Mouse (Mus musculus) liver, adult 2 months (tissue): ENCODE results near the gene Map2k3. TPM values are rescaled to one million over a fixed set of nuclear protein-coding genes. Genes with fewer than 3 reads are reported as not detected.
"Not testable (repeated sequence)": the region's sequence is repeated elsewhere in the genome, so short reads cannot be mapped to it uniquely, and the experiment has no call there.

Experiments used
- DNase-seq: peaks from one replicate; pipeline ENCODE4 v3.0.0-alpha.2; 2011; ENCODE audit warnings: low read depth, low spot score; ENCODE audit errors: extremely low read depth
- H3K27ac ChIP-seq: fragments of 200-500 bp; replicated peaks from 2 replicates; pipeline ENCODE4 v1.5.1; 2012; ENCODE audit warnings: low read depth, mild to moderate bottlenecking, control low read depth, inconsistent platforms, low read length; ENCODE audit not compliant: insufficient read depth
- H3K27me3 ChIP-seq: fragments of 200-500 bp; 2 replicates; pipeline ENCODE4 v1.6.1; 2012; ENCODE audit warnings: mild to moderate bottlenecking, moderate library complexity, low read length, inconsistent platforms; ENCODE audit not compliant: control insufficient read depth, insufficient read depth
- H3K36me3 ChIP-seq: fragments of 200-500 bp; 2 replicates; pipeline ENCODE4 v1.6.1; 2012; ENCODE audit warnings: low read length, inconsistent platforms; ENCODE audit not compliant: control insufficient read depth, insufficient read depth
- H3K4me1 ChIP-seq: fragments of 200-500 bp; 2 replicates; pipeline ENCODE4 v1.6.1; 2011; ENCODE audit warnings: low read length; ENCODE audit not compliant: control insufficient read depth, insufficient read depth
- H3K4me3 ChIP-seq: fragments of 200-500 bp; 2 replicates; pipeline ENCODE4 v1.5.1; 2011; ENCODE audit warnings: low read depth, mild to moderate bottlenecking, control low read depth, low read length, moderate library complexity; ENCODE audit not compliant: insufficient read depth
- H3K79me2 ChIP-seq: fragments of 200-500 bp; 2 replicates; pipeline ENCODE4 v1.6.1; 2012; ENCODE audit warnings: inconsistent platforms, mild to moderate bottlenecking, low read length, moderate library complexity; ENCODE audit not compliant: control insufficient read depth, insufficient read depth
- H3K9ac ChIP-seq: fragments of 200-500 bp; 2 replicates; pipeline ENCODE4 v1.6.1; 2012; ENCODE audit warnings: low read depth, mild to moderate bottlenecking, control low read depth, inconsistent platforms, low read length
- CTCF ChIP-seq: fragments of 200-500 bp; IDR thresholded peaks from 2 replicates; pipeline ENCODE4 v1.5.1; 2011; ENCODE audit warnings: low read depth, low read length, control low read depth
- POLR2A ChIP-seq: fragments of 200-500 bp; IDR thresholded peaks from 2 replicates; pipeline ENCODE4 v1.6.1; 2011; ENCODE audit warnings: low read length, control low read depth; ENCODE audit not compliant: insufficient read depth; ENCODE audit errors: extremely low read depth
- WGBS: fragments of 180-500 bp; shearing (Covaris S2); methylation state at CpG from one replicate; pipeline ENCODE4 v1.1.7; 2018; 5-methylcytosine and 5-hydroxymethylcytosine counted together
- polyA plus RNA-seq: library from polyadenylated mRNA; depleted of rRNA; stranded (reverse); fragments of >200 nt; gene quantifications from 2 replicates; pipeline ENCODE4 v1.2.3, GENCODE M21; 2012; rRNA removed
- total RNA-seq: library from RNA; depleted of rRNA; stranded (reverse); fragments of >200 nt; gene quantifications from 2 replicates; pipeline ENCODE4 v1.2.3, GENCODE M21; 2014; rRNA removed

Map2k3 gene
- total RNA-seq: 25.7 and 30.3 TPM in 2 replicates
- polyA plus RNA-seq: 36.9 and 39.7 TPM in 2 replicates

DNA sequence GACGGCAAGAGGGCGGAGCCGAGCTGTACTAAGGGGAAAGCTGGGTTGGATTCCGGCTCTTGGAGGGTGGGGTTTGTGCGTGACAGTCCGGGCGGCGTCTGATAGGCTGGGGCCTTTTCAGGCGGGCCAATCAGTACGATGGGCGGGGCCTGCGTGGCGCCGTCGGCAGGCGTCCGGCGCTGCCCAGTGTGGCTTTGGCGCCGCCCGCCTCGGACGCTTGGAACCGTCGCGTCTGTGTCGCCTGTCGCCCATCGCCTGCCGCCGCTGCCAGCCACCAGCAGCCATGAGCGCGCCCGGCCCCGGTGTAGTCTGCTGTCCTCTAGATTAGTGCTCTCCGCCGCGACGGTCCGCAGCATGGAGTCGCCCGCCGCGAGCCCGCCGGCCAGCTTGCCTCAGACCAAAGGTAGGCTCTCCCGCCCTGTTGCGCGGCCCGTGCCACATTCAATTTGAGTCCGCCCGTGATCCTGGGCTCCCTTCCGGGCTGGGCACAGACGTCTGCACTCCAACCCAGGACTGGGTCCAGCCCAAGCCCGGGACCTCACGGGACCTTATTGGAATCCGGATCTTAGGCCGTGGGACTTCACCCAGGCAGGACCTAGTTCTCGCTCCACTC is at the start of gene Map2k3:
Gene Map2k3 (plus strand): TSS at position 165 of the 613 bp plus-strand sequence.
- peaks cover 30% of the 10 kb centered on the region for H3K4me1 ChIP-seq
- H3K9ac ChIP-seq: peak within 1 kb of the TSS; percentile 92
- H3K27me3 ChIP-seq: no peaks in the 10 kb centered on the region
- peak within 1 kb of the TSS; percentile 83 for H3K4me3 ChIP-seq
- peak; percentile 89 for DNase-seq
- no peaks in the 10 kb centered on the region for H3K36me3 ChIP-seq
- WGBS: under 1% methylated on average over 59 of the region's 59 CpGs
- peak within 1 kb of the TSS; percentile 81 for H3K27ac ChIP-seq
- no peak for TF ChIP-seq CTCF
- peak; percentile 97 for TF ChIP-seq POLR2A
- peaks cover 19% of the 10 kb centered on the region for H3K79me2 ChIP-seq

DNA sequence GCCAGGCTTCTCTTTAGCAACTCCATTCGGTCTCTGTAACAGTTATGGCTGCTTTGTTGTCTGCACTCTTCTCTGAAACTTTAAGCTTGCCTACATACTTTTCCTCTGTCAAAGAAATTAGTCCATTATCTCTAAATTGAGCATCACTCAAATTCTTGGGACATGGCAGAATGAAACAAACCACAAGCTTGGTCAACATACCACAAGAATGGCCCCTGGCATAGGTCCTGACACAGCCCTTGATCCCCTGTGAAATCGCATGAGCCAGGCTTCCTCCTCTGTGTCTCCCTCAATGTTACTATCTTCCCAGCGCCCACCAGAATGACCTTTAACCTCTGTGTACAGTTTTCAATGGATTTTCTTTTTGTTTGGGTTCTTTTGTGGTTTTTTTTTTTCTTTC is 49.4 kb upstream of the Map2k3 start:
- H3K27me3 ChIP-seq: no peaks in the 10 kb centered on the region
- TF ChIP-seq CTCF (no peak), POLR2A (no peak)
- H3K36me3 ChIP-seq: no peaks in the 10 kb centered on the region
- H3K79me2 ChIP-seq: peaks cover 4% of the 10 kb centered on the region; the same call in 1 of the 2 replicates
- DNase-seq: no peak
- H3K27ac ChIP-seq: no peak overlapping the region
- 62% methylated on average over 3 of the region's 3 CpGs for WGBS
- no peak overlapping the region for H3K9ac ChIP-seq
- H3K4me3 ChIP-seq: no peak overlapping the region
- peaks cover 4% of the 10 kb centered on the region for H3K4me1 ChIP-seq

DNA sequence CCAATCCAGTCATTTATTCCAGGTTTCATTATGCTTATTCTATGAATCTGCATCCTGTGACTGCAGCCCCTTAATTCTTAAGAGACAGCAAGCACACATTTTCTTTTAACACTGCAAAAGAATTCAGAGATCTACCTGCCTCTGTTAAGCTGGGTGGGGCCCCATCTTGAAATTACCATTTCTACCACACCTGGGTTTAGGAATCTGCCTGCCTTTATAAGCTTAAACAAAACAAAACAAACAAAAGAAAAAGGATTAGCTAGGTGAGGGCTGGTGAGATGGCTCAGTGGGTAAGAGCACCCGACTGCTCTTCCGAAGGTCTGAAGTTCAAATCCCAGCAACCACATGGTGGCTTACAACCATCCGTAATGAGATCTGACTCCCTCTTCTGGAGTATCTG is 44.8 kb upstream of the Map2k3 start:
- 94% methylated on average over 3 of the region's 3 CpGs for WGBS
- H3K36me3 ChIP-seq, DNase-seq, H3K4me3 ChIP-seq, H3K27me3 ChIP-seq, H3K4me1 ChIP-seq, H3K79me2 ChIP-seq, H3K9ac ChIP-seq, H3K27ac ChIP-seq: not testable (repeated sequence)

DNA sequence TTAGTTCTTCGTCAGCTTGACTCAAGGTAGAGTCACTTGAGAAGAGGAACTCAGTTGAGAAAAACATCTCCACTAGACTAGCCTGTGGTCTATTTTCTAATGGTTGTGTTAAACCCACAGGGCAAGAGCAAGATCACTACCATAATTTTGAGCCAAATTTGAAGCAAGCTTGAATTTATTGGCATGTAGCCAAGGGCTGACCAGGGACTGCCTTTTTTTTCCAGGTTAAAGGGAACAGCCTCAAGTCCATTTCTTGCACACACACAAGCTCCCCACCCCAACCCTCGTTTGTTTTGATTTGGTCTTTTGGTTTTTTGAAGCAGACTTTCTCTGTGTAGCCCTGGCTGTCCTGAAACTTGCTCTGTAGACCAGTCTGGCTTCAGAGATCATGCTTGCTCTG is 42.0 kb upstream of the Map2k3 start:
- no peak overlapping the region for H3K9ac ChIP-seq
- peak; percentile 32 for DNase-seq
- 52% methylated on average over 2 of the region's 2 CpGs for WGBS
- H3K4me3 ChIP-seq: no peak overlapping the region
- H3K36me3 ChIP-seq: no peaks in the 10 kb centered on the region
- no peaks in the 10 kb centered on the region for H3K4me1 ChIP-seq
- no peaks in the 10 kb centered on the region for H3K27me3 ChIP-seq
- H3K79me2 ChIP-seq: no peaks in the 10 kb centered on the region
- no peak overlapping the region for H3K27ac ChIP-seq
- no peak for TF ChIP-seq POLR2A
- no peak for TF ChIP-seq CTCF

DNA sequence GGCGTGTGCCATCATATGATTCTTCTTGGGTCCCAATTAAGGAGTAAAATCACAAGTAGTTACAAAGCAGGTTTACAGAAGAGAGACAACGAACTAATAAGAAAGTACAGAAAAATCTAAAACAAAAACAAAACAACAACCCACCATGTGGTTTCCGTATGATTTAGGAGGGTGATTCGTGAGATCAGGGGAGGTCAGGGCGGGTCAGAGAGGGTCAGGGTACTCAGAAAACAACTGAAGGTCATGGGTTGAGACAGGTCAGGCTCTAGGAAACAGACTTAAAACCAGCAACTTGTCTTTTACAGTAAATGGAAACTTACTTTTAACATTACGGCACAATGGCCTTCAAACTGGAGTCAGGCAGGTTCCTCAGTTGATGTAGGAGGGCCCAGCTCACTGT is 41.5 kb upstream of the Map2k3 start:
- no peak for DNase-seq
- Histone ChIP-seq H3K27ac (no peak overlapping the region), H3K79me2 (no peaks in the 10 kb centered on the region), H3K4me1 (no peaks in the 10 kb centered on the region), H3K4me3 (no peak overlapping the region), H3K27me3 (no peaks in the 10 kb centered on the region), H3K9ac (no peak overlapping the region), H3K36me3 (no peaks in the 10 kb centered on the region)
- 65% methylated on average over 6 of the region's 6 CpGs for WGBS
- TF ChIP-seq POLR2A: no peak
- TF ChIP-seq CTCF: no peak

DNA sequence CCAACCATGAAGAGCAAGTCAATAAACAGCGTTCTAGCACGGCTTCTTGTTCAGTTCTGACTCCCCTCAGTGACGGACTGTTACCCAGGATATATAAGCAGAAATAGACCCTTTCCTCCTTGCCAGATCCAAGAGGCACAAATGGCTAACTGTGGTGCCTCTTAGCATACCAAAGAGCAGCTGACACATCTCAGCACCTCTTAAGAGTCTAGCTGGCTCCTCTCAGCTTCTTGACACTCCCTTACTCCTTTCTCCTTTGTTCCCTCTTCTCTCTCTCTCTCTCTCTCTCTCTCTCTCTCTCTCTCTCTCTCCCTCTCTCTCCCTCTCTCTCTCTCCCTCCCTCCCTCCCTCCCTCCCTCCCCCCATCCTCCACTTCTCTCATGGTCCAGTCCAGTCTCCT is 41.1 kb upstream of the Map2k3 start:
- H3K36me3 ChIP-seq: no peaks in the 10 kb centered on the region
- H3K27ac ChIP-seq: no peak overlapping the region
- DNase-seq: no peak
- WGBS: 81% methylated on average over 3 of the region's 3 CpGs
- TF ChIP-seq POLR2A (no peak), CTCF (no peak)
- no peaks in the 10 kb centered on the region for H3K4me1 ChIP-seq
- no peaks in the 10 kb centered on the region for H3K27me3 ChIP-seq
- no peak overlapping the region for H3K4me3 ChIP-seq
- H3K79me2 ChIP-seq: no peaks in the 10 kb centered on the region
- no peak overlapping the region for H3K9ac ChIP-seq
